Mouse (Mus musculus) megakaryocyte, embryonic 14.5 days (primary cell): ENCODE measurements around the gene Cdc42se1.

Experiments used
- FLI1 ChIP-seq: IDR thresholded peaks from 2 replicates; pipeline ENCODE4 v1.6.1; 2012; ENCODE audit warnings: low read length, inconsistent platforms, mixed read lengths
- GATA1 ChIP-seq: IDR thresholded peaks from 3 replicates; pipeline ENCODE4 v1.6.1; 2012; ENCODE audit warnings: mixed read lengths, low read length, inconsistent platforms, borderline replicate concordance

DNA sequence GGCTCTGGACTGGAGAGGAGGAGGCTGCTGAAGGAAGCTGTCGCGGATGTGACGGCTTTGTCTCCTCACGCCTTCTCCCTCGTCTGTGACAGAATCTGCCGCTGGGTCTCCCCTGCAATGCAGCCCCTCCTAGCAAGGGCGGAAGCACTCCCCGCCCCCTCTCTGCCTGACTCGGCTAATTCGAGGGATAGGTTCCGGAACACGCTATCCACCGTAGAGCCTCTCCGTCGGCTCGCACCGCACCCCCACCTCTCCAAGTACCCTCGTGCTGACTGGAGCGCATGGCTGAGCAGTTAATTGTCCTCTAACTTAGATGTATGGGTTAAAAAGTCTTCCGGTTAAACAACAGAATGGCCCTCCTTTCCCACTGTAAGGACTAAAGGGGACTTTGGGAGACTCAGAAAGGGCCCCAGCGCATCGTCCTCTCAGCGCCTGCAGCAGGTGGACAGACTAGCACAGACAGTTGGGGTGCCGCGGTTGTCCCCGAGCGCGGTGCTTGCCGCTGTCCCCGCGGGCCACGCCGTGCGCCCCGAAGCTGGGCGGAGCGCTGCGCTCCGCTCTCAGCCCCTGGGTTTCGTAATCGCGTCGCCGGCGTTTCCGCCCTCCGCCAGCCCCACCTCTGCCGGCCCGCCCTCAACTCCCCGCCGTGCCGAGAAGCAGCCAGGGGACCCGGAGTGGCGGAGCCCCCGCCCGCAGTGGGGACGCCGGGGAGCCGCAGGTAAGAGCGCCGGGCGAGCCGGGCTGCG is at the start of gene Cdc42se1:
- no peak for TF ChIP-seq GATA1
- no peak for TF ChIP-seq FLI1
